Mouse (Mus musculus) small intestine, adult 2 months (tissue): Measurements from ENCODE around the gene 7420426K07Rik. TPM values are rescaled to one million over a fixed set of nuclear protein-coding genes. Genes with fewer than 3 reads are reported as not detected.

Source experiments
- H3K27ac ChIP-seq: fragments of 200-500 bp; 2 replicates; pipeline ENCODE4 v1.5.1; 2012; ENCODE audit warnings: low read depth, low read length, control low read depth, inconsistent platforms; ENCODE audit not compliant: insufficient read depth
- H3K27me3 ChIP-seq: fragments of 200-500 bp; 2 replicates; pipeline ENCODE4 v1.6.1; 2012; ENCODE audit warnings: mild to moderate bottlenecking, moderate library complexity, low read length, inconsistent platforms; ENCODE audit not compliant: control insufficient read depth, insufficient read depth
- H3K36me3 ChIP-seq: fragments of 200-500 bp; 2 replicates; pipeline ENCODE4 v1.6.1; 2012; ENCODE audit warnings: mild to moderate bottlenecking, low read length, control low read depth, inconsistent platforms; ENCODE audit not compliant: control insufficient read depth, insufficient read depth
- H3K4me1 ChIP-seq: fragments of 200-500 bp; 2 replicates; pipeline ENCODE4 v1.6.1; 2012; ENCODE audit warnings: low read length, inconsistent platforms, mixed read lengths; ENCODE audit not compliant: control insufficient read depth, insufficient read depth, insufficient read length
- H3K4me3 ChIP-seq: fragments of 200-500 bp; 2 replicates; pipeline ENCODE4 v1.5.1; 2012; ENCODE audit warnings: low read depth, mild to moderate bottlenecking, control low read depth, inconsistent platforms, low read length, moderate library complexity
- CTCF ChIP-seq: fragments of 200-500 bp; IDR thresholded peaks from 2 replicates; pipeline ENCODE4 v1.5.1; 2012; ENCODE audit warnings: low read depth, mild to moderate bottlenecking, control low read depth, inconsistent platforms, low read length, moderate library complexity, mixed read lengths; ENCODE audit not compliant: insufficient replicate concordance, insufficient read length; ENCODE audit errors: extremely low read depth
- POLR2A ChIP-seq: fragments of 200-500 bp; IDR thresholded peaks from 2 replicates; pipeline ENCODE4 v1.6.1; 2012; ENCODE audit warnings: low read depth, mild to moderate bottlenecking, control low read depth, inconsistent platforms, low read length, moderate library complexity
- WGBS: fragments of 180-500 bp; shearing (Covaris S2); methylation state at CpG from one replicate; pipeline ENCODE4 v1.1.7; 2018; 5-methylcytosine and 5-hydroxymethylcytosine counted together
- polyA plus RNA-seq: library from polyadenylated mRNA; depleted of rRNA; stranded (reverse); fragments of >200 nt; gene quantifications from 2 replicates; pipeline ENCODE4 v1.2.3, GENCODE M21; 2012; rRNA removed

The 7420426K07Rik gene
- polyA plus RNA-seq, 1 experiment, result not detected

DNA sequence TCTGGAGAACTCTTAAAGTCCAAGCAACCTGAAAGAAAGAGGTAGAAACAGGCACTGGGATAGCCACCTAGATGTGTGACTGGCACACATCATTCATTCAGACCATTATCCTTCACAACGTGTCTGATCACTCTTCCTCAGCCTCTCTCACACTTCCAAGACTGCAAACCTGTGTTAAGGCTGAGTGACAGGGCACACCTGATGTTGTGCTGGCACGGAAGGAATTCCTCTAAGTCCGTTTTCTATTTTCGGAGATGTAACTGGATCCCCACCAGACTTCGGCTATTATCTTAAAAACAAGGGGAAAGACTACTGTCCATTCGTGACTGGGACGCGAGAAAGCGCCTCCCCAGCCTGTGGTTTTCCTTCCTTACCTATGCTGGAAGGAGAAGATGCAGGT lies 50.9 kb downstream of the 7420426K07Rik start:
- Histone ChIP-seq H3K36me3 (no peaks in the 10 kb centered on the region), H3K4me3 (no peak overlapping the region), H3K27me3 (peaks cover 78% of the 10 kb centered on the region), H3K27ac (no peak overlapping the region), H3K4me1 (peaks cover 22% of the 10 kb centered on the region)
- TF ChIP-seq CTCF (no peak), POLR2A (no peak)
- WGBS, result 11% methylated on average over 9 of the region's 9 CpGs

Other genes with a start within 250 kb of the 7420426K07Rik start
- not detected in 2 replicates for gene Prr23a1, start 60.6 kb upstream of the 7420426K07Rik start, polyA plus RNA-seq
- not detected in 2 replicates for gene Prr23a2, start 46.6 kb upstream of the 7420426K07Rik start, polyA plus RNA-seq
- not detected in 2 replicates for gene Prr23a3, start 38.4 kb upstream of the 7420426K07Rik start, polyA plus RNA-seq
- gene Foxl2, start 52.2 kb downstream of the 7420426K07Rik start, polyA plus RNA-seq, result 0.08 TPM in 1 of 2 replicates, not detected in the other
- gene Faim, start 83.3 kb downstream of the 7420426K07Rik start, polyA plus RNA-seq, result 0.85 and 1.2 TPM in 2 replicates
- gene Gm1123, start 132.6 kb downstream of the 7420426K07Rik start, polyA plus RNA-seq, result 39.4 and 90.3 TPM in 2 replicates
- gene Pik3cb, start 237.5 kb downstream of the 7420426K07Rik start, polyA plus RNA-seq, result 0.83 and 2.1 TPM in 2 replicates